Mouse (Mus musculus) lung, postnatal 0 days (tissue): Measurements from ENCODE around the gene Olfr981. TPM values are rescaled to one million over a fixed set of nuclear protein-coding genes. Genes with fewer than 3 reads are reported as not detected.

Source experiments
- ATAC-seq: fragments of 200-750 bp; cut with Nextera tagmentation; 2 replicates; pipeline ENCODE4 v1.8.0; 2017; ENCODE audit warnings: moderate library complexity
- DNase-seq: peaks from one replicate; pipeline ENCODE4 v3.0.0-alpha.2; 2016; ENCODE audit warnings: low spot score
- H3K27ac ChIP-seq: fragments of 300-500 bp; sonication (generic); 2 replicates; pipeline ENCODE4 v1.5.1; 2014; ENCODE audit warnings: antibody characterized with exemption, mild to moderate bottlenecking, low read length, mixed read lengths
- H3K27me3 ChIP-seq: fragments of 300-500 bp; sonication (generic); replicated peaks from 2 replicates; pipeline ENCODE4 v1.6.1; 2014; ENCODE audit warnings: low read length, mixed read lengths; ENCODE audit not compliant: insufficient read depth
- H3K36me3 ChIP-seq: fragments of 300-500 bp; sonication (generic); 2 replicates; pipeline ENCODE4 v1.6.1; 2014; ENCODE audit warnings: low read length, mixed read lengths; ENCODE audit not compliant: insufficient read depth
- H3K4me1 ChIP-seq: fragments of 300-500 bp; sonication (generic); 2 replicates; pipeline ENCODE4 v1.6.1; 2014; ENCODE audit warnings: antibody characterized with exemption, low read depth, low read length, mixed read lengths; ENCODE audit not compliant: insufficient read depth
- H3K4me2 ChIP-seq: fragments of 300-500 bp; sonication (generic); replicated peaks from 2 replicates; pipeline ENCODE4 v1.6.1; 2014; ENCODE audit warnings: low read depth, mild to moderate bottlenecking, low read length, moderate library complexity, mixed read lengths
- H3K4me3 ChIP-seq: fragments of 300-500 bp; sonication (generic); 2 replicates; pipeline ENCODE4 v1.5.1; 2014; ENCODE audit warnings: low read depth, low read length
- H3K9ac ChIP-seq: fragments of 300-500 bp; sonication (generic); replicated peaks from 2 replicates; pipeline ENCODE4 v1.6.1; 2014; ENCODE audit warnings: low read depth, mild to moderate bottlenecking
- H3K9me3 ChIP-seq: fragments of 300-500 bp; sonication (generic); 2 replicates; pipeline ENCODE4 v1.6.1; 2016; ENCODE audit warnings: low read length, mixed read lengths
- CTCF ChIP-seq: IDR thresholded peaks from 2 replicates; pipeline ENCODE4 v1.5.1; 2016; ENCODE audit warnings: antibody characterized with exemption, mild to moderate bottlenecking
- EP300 ChIP-seq: IDR thresholded peaks from 2 replicates; pipeline ENCODE4 v1.6.1; 2016; ENCODE audit warnings: antibody characterized with exemption, mild to moderate bottlenecking, control low read depth
- WGBS: fragments of 180-500 bp; shearing (Covaris S2); extraction: QIAGEN DNeasy Blood & Tissue Kit; methylation state at CpG from one replicate; pipeline ENCODE4 v1.1.7; 2014; 5-methylcytosine and 5-hydroxymethylcytosine counted together
- polyA plus RNA-seq: library from polyadenylated mRNA; unstranded; fragments of >200 nt; fragmentation: Nextera tagmentation; extraction: Ambion mirVana; gene quantifications from 2 replicates; pipeline ENCODE4 v1.2.1, GENCODE M21; 2015

Olfr981 gene
- polyA plus RNA-seq, 1 experiment from 2014 or later = not detected

- Histone ChIP-seq H3K9me3 (no peaks in the 10 kb centered on the region), H3K4me1 (no peaks in the 10 kb centered on the region), H3K9ac (no peak within 1 kb of the TSS), H3K4me3 (no peak within 1 kb of the TSS), H3K36me3 (no peaks in the 10 kb centered on the region), H3K4me2 (no peak within 1 kb of the TSS), H3K27me3 (no peaks in the 10 kb centered on the region), H3K27ac (no peak within 1 kb of the TSS)
- DNase-seq = no peak
- ATAC-seq = no peak
- WGBS = 77% methylated on average over 2 of the region's 2 CpGs
- TF ChIP-seq CTCF (no peak), EP300 (no peak)
Measured at GRCm38 (mm10) chr9:40073529-40073928, 52.3 kb downstream of the Olfr981 start, which contains the start of gene Olfr982. Gene Olfr982, plus strand, starts transcription at chr9:40073829.

Other genes starting within 250 kb of the Olfr981 start
- gene Olfr968, start 238.2 kb upstream of the Olfr981 start, polyA plus RNA-seq = not detected in 2 replicates
- not detected in 2 replicates for gene Olfr969, start 230.5 kb upstream of the Olfr981 start, polyA plus RNA-seq
- gene Olfr970, start 212.6 kb upstream of the Olfr981 start, polyA plus RNA-seq = not detected in 2 replicates
- not detected in 2 replicates for gene Olfr971, start 184.6 kb upstream of the Olfr981 start, polyA plus RNA-seq
- not detected in 2 replicates for gene Olfr972, start 155.0 kb upstream of the Olfr981 start, polyA plus RNA-seq
- gene Olfr229, start 114.1 kb upstream of the Olfr981 start, polyA plus RNA-seq = not detected in 2 replicates
- gene Olfr974, start 84.0 kb upstream of the Olfr981 start, polyA plus RNA-seq = not detected in 2 replicates
- not detected in 2 replicates for gene Olfr975, start 69.4 kb upstream of the Olfr981 start, polyA plus RNA-seq
- not detected in 2 replicates for gene Olfr976, start 60.3 kb upstream of the Olfr981 start, polyA plus RNA-seq
- not detected in 2 replicates for gene Olfr978, start 29.4 kb upstream of the Olfr981 start, polyA plus RNA-seq
- gene Olfr979, start 18.0 kb upstream of the Olfr981 start, polyA plus RNA-seq = not detected in 2 replicates
- gene Olfr980, start 11.9 kb upstream of the Olfr981 start, polyA plus RNA-seq = not detected in 2 replicates
- not detected in 2 replicates for gene Olfr982, start 52.4 kb downstream of the Olfr981 start, polyA plus RNA-seq
- not detected in 2 replicates for gene Olfr983, start 72.1 kb downstream of the Olfr981 start, polyA plus RNA-seq
- not detected in 2 replicates for gene Olfr984, start 92.7 kb downstream of the Olfr981 start, polyA plus RNA-seq
- gene Olfr985, start 108.7 kb downstream of the Olfr981 start, polyA plus RNA-seq = not detected in 2 replicates
- not detected in 2 replicates for gene Tmem225, start 126.7 kb downstream of the Olfr981 start, polyA plus RNA-seq
- gene Olfr986, start 159.5 kb downstream of the Olfr981 start, polyA plus RNA-seq = not detected in 2 replicates
- 1.3 and 1.7 TPM in 2 replicates for gene Zfp202, start 170.9 kb downstream of the Olfr981 start, polyA plus RNA-seq
- gene Scn3b, start 247.8 kb downstream of the Olfr981 start, polyA plus RNA-seq = 37.6 and 46.9 TPM in 2 replicates